Mouse (Mus musculus): Measurements from ENCODE around the gene Lrba. TPM values are rescaled to one million over a fixed set of nuclear protein-coding genes. Genes with fewer than 3 reads are reported as not detected.

The Lrba gene
- polyA plus RNA-seq, 1 experiment from 2014 or later: 9.3 TPM

GRCm38 (mm10) chr3:86821383-86821782 is 596.9 kb downstream of the Lrba start:
- peaks cover 26% of the 10 kb centered on the region for H3K4me1 ChIP-seq (replicated peaks)
- H3K9me3 ChIP-seq: no peaks in the 10 kb centered on the region
- H3K4me2 ChIP-seq: no peak overlapping the region
- H3K4me3 ChIP-seq (replicated peaks): no peak overlapping the region
- H3K27me3 ChIP-seq: 0 out of 2 replicates have a peak, but pooled peaks cover 7% of the 10 kb centered on the region
- H3K36me3 ChIP-seq: no peaks in the 10 kb centered on the region
- no peak for ATAC-seq (ENCODE audit: insufficient number of reproducible peaks, insufficient read depth, low FRiP score, low TSS enrichment, low read depth)
- H3K9ac ChIP-seq (replicated peaks): no peak overlapping the region
- WGBS: 51% methylated on average over 3 of the region's 3 CpGs
- H3K27ac ChIP-seq: no peak overlapping the region

- Histone ChIP-seq H3K27me3 (peaks cover 3% of the 10 kb centered on the region; the same call in 1 of the 2 replicates), H3K9ac (replicated peaks) (no peak overlapping the region), H3K4me2 (no peak overlapping the region), H3K36me3 (no peaks in the 10 kb centered on the region), H3K4me1 (replicated peaks) (peaks cover 24% of the 10 kb centered on the region), H3K4me3 (replicated peaks) (no peak overlapping the region), H3K27ac (no peak overlapping the region), H3K9me3 (no peaks in the 10 kb centered on the region)
- WGBS: 92% methylated on average over 3 of the region's 3 CpGs
- no peak for ATAC-seq (ENCODE audit: insufficient number of reproducible peaks, insufficient read depth, low FRiP score, low TSS enrichment, low read depth)
These were observed 603.0 kb downstream of the Lrba start for GRCm38 (mm10) chr3:86827506-86827905.

GRCm38 (mm10) chr3:86832115-86832514 is 607.6 kb downstream of the Lrba start:
- ATAC-seq (ENCODE audit: insufficient number of reproducible peaks, insufficient read depth, low FRiP score, low TSS enrichment, low read depth): no peak
- H3K27ac ChIP-seq: no peak overlapping the region

More at GRCm38 (mm10) chr3:86832115-86832514, 607.6 kb downstream of the Lrba start:
- Histone ChIP-seq H3K4me2 (no peak overlapping the region), H3K27me3 (no peaks in the 10 kb centered on the region; the same call in 1 of the 2 replicates), H3K4me3 (replicated peaks) (no peak overlapping the region), H3K36me3 (no peaks in the 10 kb centered on the region), H3K4me1 (replicated peaks) (peaks cover 34% of the 10 kb centered on the region), H3K9me3 (no peaks in the 10 kb centered on the region), H3K9ac (replicated peaks) (no peak overlapping the region)
- 53% methylated on average over 8 of the region's 8 CpGs for WGBS

Other genes starting within 250 kb of the Lrba start
- not detected in 2 replicates for gene Prss48, start 222.2 kb upstream of the Lrba start, polyA plus RNA-seq (2016; fragmentation: Nextera tagmentation; extraction: Ambion mirVana)
- gene Rps3a1, start 82.0 kb upstream of the Lrba start, polyA plus RNA-seq (2016; fragmentation: Nextera tagmentation; extraction: Ambion mirVana): 1,233 and 1,304 TPM in 2 replicates